In genomic region chr2:32167819-32168218, GRCm38 (mm10) we compare ENCODE assay signal across 8 mouse cellular contexts. TPM values are rescaled to one million over a fixed set of nuclear protein-coding genes. Genes with fewer than 3 reads are reported as not detected.
DNase-seq lines count a peak whose midpoint lies in the region; ATAC-seq and TF ChIP-seq lines count a peak whose summit lies in the region.

No protein-coding gene starts in this region.

- no peaks in the 10 kb centered on the region for H3K4me1 ChIP-seq in MEL (ENCODE audit: control insufficient read depth in 1 of 2, insufficient read depth in 2 of 2, low read length in 2 of 2)
- H3K4me1 ChIP-seq in hindbrain, embryonic 14.5 days (replicated peaks; ENCODE audit: control insufficient read depth, insufficient read depth, low read length), result peaks cover 71% of the 10 kb centered on the region

- peak overlapping the region; percentile 38 for H3K4me2 ChIP-seq in hindbrain, embryonic 14.5 days (replicated peaks)

- intact Hi-C loops in left cerebral cortex, postnatal 10 days (cut with DNase I), result no loop called here

- peaks cover 72% of the 10 kb centered on the region for H3K79me2 ChIP-seq in MEL (ENCODE audit: control insufficient read depth, insufficient read depth, low read length, poor library complexity)

- TF ChIP-seq CTCF in MEL (IDR thresholded peaks at IDR 0.05 in 2 of 3, conservative IDR thresholded peaks at IDR 0.05 in 1 of 3; ENCODE audit: control insufficient read depth in 1 of 3, insufficient read depth in 1 of 3, low read depth in 2 of 3, low read length in 3 of 3, poor library complexity in 1 of 3, severe bottlenecking in 1 of 3), result no peak

- H3K36me3 ChIP-seq in MEL (ENCODE audit: control insufficient read depth in 1 of 2, insufficient read depth in 2 of 2, low read length in 2 of 2), result no peaks in the 10 kb centered on the region
- H3K36me3 ChIP-seq in hindbrain, embryonic 14.5 days (replicated peaks; ENCODE audit: control insufficient read depth, insufficient read depth), result no peaks in the 10 kb centered on the region

- TF ChIP-seq POLR2A in MEL (IDR thresholded peaks at IDR 0.05; ENCODE audit: control insufficient read depth in 1 of 2, insufficient read depth in 1 of 2, low read depth in 1 of 2, low read length in 2 of 2, poor library complexity in 1 of 2), result no peak

- no peaks in the 10 kb centered on the region for H3K27me3 ChIP-seq in MEL (ENCODE audit: control insufficient read depth in 1 of 2, insufficient read depth in 2 of 2, low read length in 2 of 2)
- H3K27me3 ChIP-seq in hindbrain, embryonic 14.5 days (ENCODE audit: control insufficient read depth, insufficient read depth, low read length), result no peaks in the 10 kb centered on the region

- TF ChIP-seq RAD21 in MEL (IDR thresholded peaks at IDR 0.05; ENCODE audit: low read depth, low read length), result no peak

- peak; percentile 58; the same call in 1 of the 2 replicates for ATAC-seq in hindbrain, embryonic 14.5 days (ENCODE audit: low FRiP score)
- peak; percentile 28 for ATAC-seq in megakaryocyte, adult 5-6 weeks (ENCODE audit: poor library complexity, severe bottlenecking)
- no peak; the same call in 1 of the 2 replicates for ATAC-seq in erythroid progenitor cell, adult 5-6 weeks (replicated peaks; ENCODE audit: low FRiP score, poor library complexity, severe bottlenecking)

- no peak overlapping the region for H3K27ac ChIP-seq in MEL (ENCODE audit: control insufficient read depth, low read depth, low read length)
- H3K27ac ChIP-seq in hindbrain, embryonic 14.5 days, result peak overlapping the region; percentile 83

- WGBS in hindbrain, embryonic 14.5 days, result 2% methylated on average over 7 of the region's 7 CpGs

- no peaks in the 10 kb centered on the region for H3K9me3 ChIP-seq in MEL (replicated peaks; ENCODE audit: insufficient read depth, low read length)
- no peaks in the 10 kb centered on the region for H3K9me3 ChIP-seq in hindbrain, embryonic 14.5 days (ENCODE audit: control insufficient read depth, low read length)

- DNase-seq in MEL (ENCODE audit: low read depth, low spot score), result no peak
- DNase-seq in brain, adult 2 months (ENCODE audit: low read depth, low spot score), result peak; percentile 93
- DNase-seq in frontal cortex, postnatal 10 days (ENCODE audit: low spot score in 2 of 2), result peak; percentile 65 to 71
- DNase-seq in hindbrain, embryonic 14.5 days (ENCODE audit: low spot score), result no peak
- peak; percentile 66 to 89 for DNase-seq in left cerebral cortex, postnatal 10 days (ENCODE audit: extremely low spot score in 1 of 2, low spot score in 2 of 2)
- peak; percentile 68 for DNase-seq in right cerebral cortex, postnatal 25 days

- H3K4me3 ChIP-seq in MEL (ENCODE audit: control insufficient read depth in 1 of 2, insufficient read depth in 1 of 2, low read depth in 2 of 2, low read length in 2 of 2), result no peak overlapping the region
- no peak overlapping the region for H3K4me3 ChIP-seq in hindbrain, embryonic 14.5 days (replicated peaks; ENCODE audit: low read length)

- no peak overlapping the region for H3K9ac ChIP-seq in MEL (ENCODE audit: control insufficient read depth, low read depth, low read length, poor library complexity, severe bottlenecking)
- peak overlapping the region; percentile 43 for H3K9ac ChIP-seq in hindbrain, embryonic 14.5 days

- no peak for TF ChIP-seq EP300 in MEL (IDR thresholded peaks at IDR 0.05; ENCODE audit: low read depth in 1 of 2, low read length in 2 of 2)

TF ChIP-seq in MEL, 35 proteins besides CTCF, POLR2A, EP300 and RAD21:
- TF ChIP-seq MEF2A (IDR thresholded peaks at IDR 0.05; ENCODE audit: extremely low read depth, insufficient replicate concordance, low read depth, low read length, poor library complexity, severe bottlenecking) (no peak), ETS1 (IDR thresholded peaks at IDR 0.05; ENCODE audit: low read depth, low read length) (peak; percentile 41; the same call in 1 of the 2 replicates)

RNA-seq across cellular contexts. Expression of gene Prrc2b, which starts 16.9 kb away (rescaled TPM):
- 14.8 and 18.4 TPM in 2 replicates for total RNA-seq in MEL (2012; rRNA removed)
- polyA plus RNA-seq in MEL (2012; ENCODE audit: insufficient read depth in 1 of 2, insufficient read length in 2 of 2, low read depth in 1 of 2, low replicate concordance in 2 of 2, missing spikeins in 1 of 2), result 10 to 100 TPM; 42.2 to 42.9 TPM
- polyA plus RNA-seq in hindbrain, embryonic 14.5 days (2014; fragmentation: Nextera tagmentation; extraction: Ambion mirVana), result 105 and 119 TPM in 2 replicates
- 100 to 1,000 TPM; 274 to 285 TPM for total RNA-seq in left cerebral cortex, postnatal 10 days (2021)
- 26.9 and 27.2 TPM in 2 replicates for total RNA-seq in megakaryocyte, adult 5-6 weeks (2015)
- total RNA-seq in megakaryocyte, adult 5-6 weeks (2017), result 11.5 and 13.9 TPM in 2 replicates
- total RNA-seq in erythroid progenitor cell, adult 5-6 weeks (2015; ENCODE audit: low replicate concordance), result 19.1 and 26.4 TPM in 2 replicates
- 11.1 and 25.3 TPM in 2 replicates for total RNA-seq in erythroid progenitor cell, adult 5-6 weeks (2017; ENCODE audit: low replicate concordance)

Comparison
In these comparisons a context has a peak if more than half of its experiments do, and no peak if none do; other contexts are left out.
1. DNase-seq: peak in brain, adult 2 months (single experiment), frontal cortex, postnatal 10 days (2 of 2), left cerebral cortex, postnatal 10 days (2 of 2) and right cerebral cortex, postnatal 25 days (single experiment); none in MEL (single experiment) and hindbrain, embryonic 14.5 days (single experiment).
2. RNA of gene Prrc2b, which starts 16.9 kb away (total RNA-seq): 274 to 285 TPM in left cerebral cortex, postnatal 10 days; 11.5 to 27.2 TPM in megakaryocyte, adult 5-6 weeks, 11.1 to 26.4 TPM in erythroid progenitor cell, adult 5-6 weeks and 14.8 to 18.4 TPM in MEL; every median in the first group is over 4 times any median in the second.